Mouse (Mus musculus) G1E-ER4 (cell line): Measurements from ENCODE around the gene Card19. TPM values are rescaled to one million over a fixed set of nuclear protein-coding genes. Genes with fewer than 3 reads are reported as not detected.

Source experiments
- GATA1 ChIP-seq: IDR thresholded peaks from one replicate; pipeline ENCODE4 v1.8.0; 2012; ENCODE audit warnings: low read length, inconsistent platforms
- polyA plus RNA-seq: library from polyadenylated mRNA; stranded (reverse); fragments of >175 nt; gene quantifications from 2 replicates; pipeline ENCODE4 v1.2.3, GENCODE M21; 2012

Card19 gene
- polyA plus RNA-seq, 1 experiment: 21.4 TPM

- no peak for TF ChIP-seq GATA1
These were observed 24.8 kb downstream of the Card19 start for GRCm38 (mm10) chr13:49190876-49191672.

DNA sequence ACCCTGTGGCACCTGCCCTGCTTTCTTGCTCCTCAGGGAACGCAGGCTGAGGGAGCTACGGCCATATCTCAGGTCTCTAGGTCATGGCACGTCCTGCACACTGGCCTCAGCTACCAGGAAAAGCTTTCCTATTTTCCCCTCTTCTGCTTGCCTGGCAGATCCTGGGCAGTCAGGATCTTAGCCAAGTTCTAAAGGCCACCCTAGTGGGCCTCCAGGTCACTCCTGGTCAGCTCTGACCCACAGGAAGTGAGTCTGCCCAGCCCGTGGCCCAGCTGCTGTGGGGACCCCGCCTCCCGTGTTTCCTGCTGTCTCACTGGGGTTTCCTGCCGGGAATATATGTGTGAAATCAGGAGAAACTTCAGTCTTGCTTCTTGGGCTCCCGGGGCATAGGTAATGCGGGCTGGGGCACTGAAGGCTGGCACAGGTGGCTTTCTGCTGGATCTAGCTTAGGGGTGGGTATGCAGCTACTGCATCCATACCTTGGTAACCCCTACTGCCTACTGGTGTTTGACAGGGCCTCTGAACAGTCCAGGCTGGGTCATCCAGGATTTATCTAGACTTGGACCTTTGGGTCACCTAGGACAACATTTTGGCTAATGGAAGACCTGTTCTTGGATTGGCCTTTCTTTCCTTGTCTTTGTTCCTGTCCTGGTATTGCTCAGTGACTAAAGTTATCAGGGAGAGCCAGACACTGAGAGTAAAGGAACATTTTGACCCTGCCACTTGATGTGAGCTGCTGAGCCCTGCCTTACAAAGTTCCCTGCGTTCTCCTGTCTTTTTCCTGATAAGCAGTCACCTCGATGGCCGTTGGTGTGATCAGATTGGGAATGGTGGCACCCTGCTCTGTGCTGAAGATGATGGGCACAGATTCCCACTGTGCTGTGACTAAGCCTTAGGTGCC lies 25.6 kb downstream of the Card19 start:
- TF ChIP-seq GATA1: no peak

GRCm38 (mm10) chr13:49188966-49189360 lies 26.9 kb downstream of the Card19 start:
- TF ChIP-seq GATA1: no peak

- no peak for TF ChIP-seq GATA1
These were observed 27.4 kb downstream of the Card19 start for GRCm38 (mm10) chr13:49188219-49188965.

- no peak for TF ChIP-seq GATA1
These were observed 28.3 kb downstream of the Card19 start, which contains the start of gene Ninj1 for GRCm38 (mm10) chr13:49187288-49188218. Ninj1 (plus strand) TSS chr13:49187485.

DNA sequence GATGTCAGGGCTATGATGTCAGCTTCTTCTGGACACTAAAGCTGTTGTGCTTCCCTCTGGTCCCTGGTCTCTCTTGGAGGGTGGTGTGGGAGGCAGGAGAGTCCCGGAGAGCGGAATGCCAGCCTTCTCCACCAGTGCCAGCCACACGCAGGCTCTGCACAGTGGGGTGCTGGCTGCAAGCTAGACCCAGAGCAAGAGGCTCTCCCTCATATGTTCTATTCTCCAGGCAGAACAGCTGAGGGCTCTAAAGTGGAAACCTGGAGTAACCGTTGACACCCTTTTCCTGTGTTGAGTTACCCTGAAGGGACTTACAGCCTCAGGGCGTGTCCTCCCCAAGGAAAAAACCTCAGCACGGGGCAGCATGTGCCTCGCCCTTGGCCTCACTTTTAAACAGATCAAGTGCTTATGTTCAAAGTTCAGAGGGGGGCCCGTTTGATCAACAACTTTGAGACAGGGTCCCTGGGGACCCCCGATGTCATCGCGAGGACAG lies 29.0 kb downstream of the Card19 start:
- TF ChIP-seq GATA1: no peak

DNA sequence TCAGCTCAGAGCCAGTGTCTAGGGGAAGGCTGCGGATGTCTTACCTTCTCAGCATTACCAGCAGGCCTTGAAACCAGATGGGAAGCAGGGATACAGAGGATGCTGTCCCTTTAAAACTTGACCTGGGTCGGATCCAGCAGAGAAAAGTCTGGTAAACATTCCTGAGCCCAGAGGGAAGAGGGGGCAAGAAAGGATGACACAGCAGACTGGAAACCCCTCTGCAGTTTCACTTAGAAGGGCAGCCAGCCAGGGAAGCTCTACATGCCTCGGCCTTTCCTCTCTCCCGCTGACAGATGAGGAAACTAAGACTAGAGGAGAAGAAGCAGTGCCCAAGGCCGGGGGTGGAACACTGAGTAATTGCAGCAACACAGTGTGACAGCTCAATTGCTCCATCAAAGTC lies 32.2 kb downstream of the Card19 start:
- no peak for TF ChIP-seq GATA1

DNA sequence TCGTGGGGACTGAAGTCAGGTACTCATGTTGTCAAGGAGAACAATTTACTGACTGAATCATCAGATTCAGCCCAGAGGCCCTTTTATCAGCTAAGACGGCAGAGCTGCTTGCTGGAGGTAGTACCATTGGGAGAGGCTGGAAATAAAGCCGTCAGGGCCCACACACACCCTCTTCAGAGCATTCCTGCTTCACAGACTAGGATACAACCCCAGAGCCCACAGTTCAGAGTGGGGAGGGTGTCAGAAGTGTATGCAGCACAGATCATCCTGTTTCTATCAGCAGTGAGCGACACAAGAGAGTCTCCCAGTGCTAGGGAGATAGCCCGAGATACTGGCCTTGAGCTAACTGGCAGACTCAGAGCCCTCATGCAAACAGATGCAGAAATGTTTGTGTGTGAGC lies 32.7 kb downstream of the Card19 start:
- no peak for TF ChIP-seq GATA1

DNA sequence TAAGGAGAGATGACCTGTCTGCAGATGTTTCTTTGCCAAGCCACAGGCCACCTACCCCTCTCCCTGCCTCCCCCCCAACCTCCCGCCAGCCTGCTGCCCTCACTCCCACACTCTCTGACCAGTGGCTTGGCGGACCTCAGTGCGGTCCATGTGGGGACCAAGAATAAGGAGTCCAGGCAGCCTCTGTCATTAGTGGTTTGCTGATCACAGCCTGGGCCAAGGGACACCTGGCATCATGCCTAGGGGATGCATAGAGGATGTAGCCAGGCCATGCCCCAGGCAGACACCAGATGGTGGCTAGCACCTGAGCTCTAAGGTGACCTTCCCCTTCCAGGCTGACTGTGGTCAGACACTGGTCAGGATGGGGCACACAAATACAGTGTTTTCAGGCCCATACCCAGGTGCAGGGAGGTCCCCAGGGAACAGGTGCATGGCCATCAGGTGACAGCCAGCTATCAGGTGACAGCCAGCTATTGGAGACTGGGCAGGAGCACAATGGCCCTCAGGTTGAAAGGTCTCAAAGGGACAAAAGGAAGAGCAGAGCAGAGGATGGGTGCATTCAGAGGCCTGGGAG lies 34.3 kb downstream of the Card19 start:
- no peak for TF ChIP-seq GATA1

GRCm38 (mm10) chr13:49180691-49181090 lies 35.1 kb downstream of the Card19 start:
- TF ChIP-seq GATA1: no peak

DNA sequence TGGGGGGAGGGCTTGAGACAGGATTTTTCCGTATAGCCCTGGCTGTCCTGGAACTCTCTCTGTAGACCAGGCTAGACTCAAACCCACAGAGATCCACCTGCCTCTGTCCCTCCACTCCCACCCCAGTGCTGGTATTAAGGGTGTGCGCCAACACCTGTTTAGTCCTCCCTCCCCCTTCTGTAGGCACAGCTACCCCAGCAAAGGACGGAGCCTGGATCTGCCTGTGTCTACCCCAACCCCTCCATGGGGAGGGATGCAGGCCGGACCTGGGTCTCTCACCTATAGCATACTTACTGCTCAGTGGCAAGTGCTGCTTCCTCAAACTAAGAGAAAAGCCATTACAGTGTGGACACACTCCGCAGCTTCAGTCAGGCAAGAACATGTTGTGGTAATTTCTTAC lies 35.6 kb downstream of the Card19 start:
- no peak for TF ChIP-seq GATA1

DNA sequence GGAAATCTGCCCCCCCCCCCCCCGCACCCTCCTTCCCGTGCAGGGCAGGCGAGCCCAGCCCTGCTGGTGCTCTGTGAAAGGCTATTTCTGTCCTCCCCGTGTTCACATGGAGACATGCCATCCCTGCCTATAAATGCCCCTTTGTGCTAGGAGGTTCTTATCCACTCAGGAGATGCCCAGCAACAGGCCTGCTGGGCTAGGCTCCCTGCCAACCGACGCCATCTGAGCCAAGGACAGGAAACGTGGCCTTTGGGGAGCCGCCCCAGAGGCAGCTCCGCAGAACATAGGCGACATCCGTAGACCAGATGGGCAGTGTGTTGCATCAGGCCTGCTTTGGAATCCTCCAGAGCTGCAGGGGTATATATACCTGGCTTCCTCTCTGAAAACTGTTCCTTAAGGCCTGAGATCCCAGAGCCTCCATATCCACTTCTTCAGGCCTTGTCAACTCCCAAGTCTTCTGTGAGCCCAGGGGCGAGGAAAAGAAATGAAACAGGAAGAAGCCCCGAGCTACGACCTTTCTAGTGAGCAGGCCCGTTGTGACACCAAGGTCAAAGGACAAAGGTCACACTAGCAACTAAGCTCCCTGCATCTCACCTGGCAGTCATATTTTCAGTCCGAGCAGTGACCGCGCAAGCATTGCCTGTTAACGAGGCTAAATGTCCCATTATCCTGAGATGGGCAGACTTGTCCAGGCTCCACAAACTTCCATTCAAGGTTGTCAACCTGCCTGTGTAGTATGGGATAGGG lies 36.8 kb downstream of the Card19 start:
- no peak for TF ChIP-seq GATA1

DNA sequence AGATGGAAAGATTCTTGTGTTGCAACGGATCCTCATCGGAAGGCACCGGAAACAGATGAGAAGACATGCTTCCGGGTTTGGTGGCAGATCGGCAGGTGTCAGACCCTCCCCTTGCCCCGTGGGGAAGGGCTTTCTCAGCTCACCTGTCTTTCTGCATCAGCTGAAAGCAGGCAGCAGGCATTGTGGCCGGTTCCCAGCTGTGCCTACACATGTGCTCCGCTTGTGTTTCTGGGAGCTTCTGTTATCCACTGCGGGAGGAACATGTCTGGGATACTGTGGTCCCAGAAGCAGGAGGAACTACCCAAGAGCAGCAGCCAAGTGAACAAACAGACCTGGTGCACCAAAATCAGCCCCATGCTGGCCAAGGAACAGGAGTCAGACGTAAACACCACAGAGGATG lies 40.3 kb downstream of the Card19 start:
- TF ChIP-seq GATA1: no peak

- TF ChIP-seq GATA1: no peak
These were observed 42.8 kb downstream of the Card19 start for GRCm38 (mm10) chr13:49172971-49173596.
